ENCODE assay signal across 8 mouse cellular contexts in genomic region chr3:21268429-21269129, GRCm38 (mm10).
DNase-seq lines count a peak whose midpoint lies in the region; ATAC-seq and TF ChIP-seq lines count a peak whose summit lies in the region.

No protein-coding gene starts in this region.

- peaks cover 12 to 16% of the 10 kb centered on the region in 2 experiments for H3K4me1 ChIP-seq in MEL (ENCODE audit: control insufficient read depth in 1 of 2, insufficient read depth in 2 of 2, low read length in 2 of 2)
- no peaks in the 10 kb centered on the region for H3K4me1 ChIP-seq in intestine, postnatal 0 days (replicated peaks; ENCODE audit: control insufficient read depth, insufficient read depth, low read length)
- no peaks in the 10 kb centered on the region for H3K4me1 ChIP-seq in hindbrain, embryonic 12.5 days

- peak; percentile 81 to 87 for TF ChIP-seq EP300 in MEL (IDR thresholded peaks at IDR 0.05; ENCODE audit: low read depth in 1 of 2, low read length in 2 of 2)

- H3K79me2 ChIP-seq in MEL (ENCODE audit: control insufficient read depth, insufficient read depth, low read length, poor library complexity) = no peaks in the 10 kb centered on the region

- H3K36me3 ChIP-seq in MEL (ENCODE audit: control insufficient read depth in 1 of 2, insufficient read depth in 2 of 2, low read length in 2 of 2) = peaks cover 0 to 19% of the 10 kb centered on the region in 2 experiments; a peak in 2 of 4 replicates
- no peaks in the 10 kb centered on the region for H3K36me3 ChIP-seq in intestine, postnatal 0 days (ENCODE audit: control insufficient read depth, insufficient read depth)
- no peaks in the 10 kb centered on the region for H3K36me3 ChIP-seq in hindbrain, embryonic 12.5 days

- no peaks in the 10 kb centered on the region for H3K9me3 ChIP-seq in MEL (replicated peaks; ENCODE audit: insufficient read depth, low read length)
- no peaks in the 10 kb centered on the region for H3K9me3 ChIP-seq in intestine, postnatal 0 days (ENCODE audit: control insufficient read depth)
- no peaks in the 10 kb centered on the region for H3K9me3 ChIP-seq in hindbrain, embryonic 12.5 days (replicated peaks)

- H3K27me3 ChIP-seq in MEL (ENCODE audit: control insufficient read depth in 1 of 2, insufficient read depth in 2 of 2, low read length in 2 of 2) = no peaks in the 10 kb centered on the region
- H3K27me3 ChIP-seq in intestine, postnatal 0 days (replicated peaks; ENCODE audit: control insufficient read depth, insufficient read depth, low read length) = no peaks in the 10 kb centered on the region
- no peaks in the 10 kb centered on the region for H3K27me3 ChIP-seq in hindbrain, embryonic 12.5 days

- no peak overlapping the region for H3K4me3 ChIP-seq in MEL (ENCODE audit: control insufficient read depth in 1 of 2, insufficient read depth in 1 of 2, low read depth in 2 of 2, low read length in 2 of 2)
- no peak overlapping the region for H3K4me3 ChIP-seq in intestine, postnatal 0 days (ENCODE audit: low read depth, low read length)
- no peak overlapping the region for H3K4me3 ChIP-seq in hindbrain, embryonic 12.5 days

- TF ChIP-seq RAD21 in MEL (IDR thresholded peaks at IDR 0.05; ENCODE audit: low read depth, low read length) = no peak; the same call in 1 of the 2 replicates

- no peak overlapping the region for H3K4me2 ChIP-seq in intestine, postnatal 0 days (replicated peaks; ENCODE audit: low read depth)
- no peak overlapping the region for H3K4me2 ChIP-seq in hindbrain, embryonic 12.5 days (replicated peaks)

- peak overlapping the region; percentile 27 for H3K9ac ChIP-seq in MEL (ENCODE audit: control insufficient read depth, low read depth, low read length, poor library complexity, severe bottlenecking)
- H3K9ac ChIP-seq in intestine, postnatal 0 days (ENCODE audit: low read depth, low read length) = no peak overlapping the region
- no peak overlapping the region for H3K9ac ChIP-seq in hindbrain, embryonic 12.5 days

- peak; percentile 44 for ATAC-seq in granulocyte monocyte progenitor cell, adult 5-6 weeks (replicated peaks; ENCODE audit: poor library complexity, severe bottlenecking)
- peak; percentile 88 for ATAC-seq in intestine, postnatal 0 days
- no peak for ATAC-seq in hindbrain, embryonic 12.5 days (ENCODE audit: low FRiP score)

- peak overlapping the region; percentile 77 for H3K27ac ChIP-seq in MEL (ENCODE audit: control insufficient read depth, low read depth, low read length)
- H3K27ac ChIP-seq in intestine, postnatal 0 days (ENCODE audit: low read depth, low read length) = no peak overlapping the region
- no peak overlapping the region for H3K27ac ChIP-seq in hindbrain, embryonic 12.5 days

- no peak for TF ChIP-seq POLR2A in MEL (IDR thresholded peaks at IDR 0.05; ENCODE audit: control insufficient read depth in 1 of 2, insufficient read depth in 1 of 2, low read depth in 1 of 2, low read length in 2 of 2, poor library complexity in 1 of 2)

- TF ChIP-seq CTCF in MEL (IDR thresholded peaks at IDR 0.05 in 2 of 3, conservative IDR thresholded peaks at IDR 0.05 in 1 of 3; ENCODE audit: control insufficient read depth in 1 of 3, insufficient read depth in 1 of 3, low read depth in 2 of 3, low read length in 3 of 3, poor library complexity in 1 of 3, severe bottlenecking in 1 of 3) = no peak
- TF ChIP-seq CTCF in intestine, postnatal 0 days (IDR thresholded peaks at IDR 0.05; ENCODE audit: low read depth) = no peak

- 50% methylated on average over 7 of the region's 7 CpGs for WGBS in intestine, postnatal 0 days
- WGBS in hindbrain, embryonic 12.5 days = 78% methylated on average over 7 of the region's 7 CpGs

- peak; percentile 24 to 40 for DNase-seq in gastrocnemius, adult 8-10 months (ENCODE audit: low spot score in 2 of 2)
- DNase-seq in gastrocnemius, postnatal 10 days = no peak
- DNase-seq in MEL (ENCODE audit: low read depth, low spot score) = peak; percentile 83
- DNase-seq in spleen, adult 18-20 months = no peak
- DNase-seq in thymus, postnatal 0 days (ENCODE audit: low spot score) = no peak

TF ChIP-seq in MEL, 35 proteins besides CTCF, POLR2A, EP300 and RAD21:
- no peak for TF ChIP-seq BHLHE40 (IDR thresholded peaks at IDR 0.05; ENCODE audit: borderline replicate concordance, low read depth, low read length)
- TF ChIP-seq GATA1 (IDR thresholded peaks at IDR 0.05; ENCODE audit: low read depth, low read length) = peak; percentile 70
- no peak for TF ChIP-seq E2F4 (IDR thresholded peaks at IDR 0.05; ENCODE audit: borderline replicate concordance, low read depth, low read length)
- TF ChIP-seq POLR2AphosphoS5 (IDR thresholded peaks at IDR 0.05; ENCODE audit: borderline replicate concordance, low read depth, low read length) = no peak
- TF ChIP-seq MEF2A (IDR thresholded peaks at IDR 0.05; ENCODE audit: extremely low read depth, insufficient replicate concordance, low read depth, low read length, poor library complexity, severe bottlenecking) = no peak
- TF ChIP-seq MAZ (IDR thresholded peaks at IDR 0.05; ENCODE audit: low read depth, low read length) = no peak
- peak; percentile 56; the same call in 1 of the 2 replicates for TF ChIP-seq TBP (IDR thresholded peaks at IDR 0.05; ENCODE audit: low read depth, low read length)
- no peak for TF ChIP-seq SMC3 (IDR thresholded peaks at IDR 0.05; ENCODE audit: low read depth, low read length)
- 0 out of 2 replicates have a peak, but pooled peaks have one; percentile 20 for TF ChIP-seq NRF1 (IDR thresholded peaks at IDR 0.05; ENCODE audit: insufficient read depth, low read depth, low read length, poor library complexity, severe bottlenecking)
- no peak for TF ChIP-seq POLR2AphosphoS2 (IDR thresholded peaks at IDR 0.05; ENCODE audit: low read length)
- TF ChIP-seq ZKSCAN1 (IDR thresholded peaks at IDR 0.05; ENCODE audit: low read depth, low read length) = no peak
- peak; percentile 78 for TF ChIP-seq MAX (IDR thresholded peaks at IDR 0.05; ENCODE audit: low read length)
- TF ChIP-seq ZMIZ1 (IDR thresholded peaks at IDR 0.05; ENCODE audit: low read depth, low read length) = no peak
- TF ChIP-seq TCF12 (IDR thresholded peaks at IDR 0.05; ENCODE audit: low read depth, low read length) = no peak; the same call in 1 of the 2 replicates
- peak; percentile 66; the same call in 1 of the 2 replicates for TF ChIP-seq MAFK (IDR thresholded peaks at IDR 0.05; ENCODE audit: borderline replicate concordance, low read depth, low read length)
- TF ChIP-seq USF2 (IDR thresholded peaks at IDR 0.05; ENCODE audit: borderline replicate concordance in 1 of 2, insufficient read depth in 1 of 2, low read depth in 1 of 2, low read length in 2 of 2) = no peak
- TF ChIP-seq CHD1 (IDR thresholded peaks at IDR 0.05; ENCODE audit: low read depth, low read length) = no peak
- TF ChIP-seq NELFE (IDR thresholded peaks at IDR 0.05; ENCODE audit: low read depth, low read length) = no peak
- TF ChIP-seq RCOR1 (IDR thresholded peaks at IDR 0.05; ENCODE audit: low read depth, low read length) = peak; percentile 70; the same call in 1 of the 2 replicates
- no peak for TF ChIP-seq GABPA (IDR thresholded peaks at IDR 0.05; ENCODE audit: low read depth, low read length)
- no peak for TF ChIP-seq UBTF (IDR thresholded peaks at IDR 0.05; ENCODE audit: borderline replicate concordance, insufficient read depth, low read depth, low read length)
- TF ChIP-seq USF1 (IDR thresholded peaks at IDR 0.05; ENCODE audit: low read depth, low read length) = no peak
- no peak for TF ChIP-seq JUND (IDR thresholded peaks at IDR 0.05; ENCODE audit: low read depth, low read length)
- no peak for TF ChIP-seq TAL1 (IDR thresholded peaks at IDR 0.05; ENCODE audit: low read length)
- no peak for TF ChIP-seq KAT2A (conservative IDR thresholded peaks at IDR 0.05; ENCODE audit: low read depth, low read length)
- TF ChIP-seq MXI1 (IDR thresholded peaks at IDR 0.05; ENCODE audit: low read depth, low read length) = peak; percentile 45; the same call in 1 of the 2 replicates
- TF ChIP-seq HCFC1 (IDR thresholded peaks at IDR 0.05; ENCODE audit: low read depth, low read length) = no peak
- no peak for TF ChIP-seq ZNF384 (IDR thresholded peaks at IDR 0.05; ENCODE audit: low read depth, low read length)
- peak; percentile 88 for TF ChIP-seq ETS1 (IDR thresholded peaks at IDR 0.05; ENCODE audit: low read depth, low read length)
- peak; percentile 8; the same call in 1 of the 2 replicates for TF ChIP-seq SIN3A (IDR thresholded peaks at IDR 0.05; ENCODE audit: low read length)
- TF ChIP-seq CHD2 (IDR thresholded peaks at IDR 0.05; ENCODE audit: low read length) = no peak
- no peak for TF ChIP-seq ELF1 (IDR thresholded peaks at IDR 0.05; ENCODE audit: low read depth, low read length)
- TF ChIP-seq ZC3H11A (IDR thresholded peaks at IDR 0.05; ENCODE audit: low read depth, low read length) = no peak
- 0 out of 2 replicates have a peak, but pooled peaks have one; percentile 42 for TF ChIP-seq MYC (IDR thresholded peaks at IDR 0.05; ENCODE audit: low read depth, low read length)
- TF ChIP-seq MYB (IDR thresholded peaks at IDR 0.05; ENCODE audit: low read depth, low read length) = peak; percentile 61; the same call in 1 of the 2 replicates
TF ChIP-seq in MEL: peak in this region for 11.

Comparison
In these comparisons a context has a peak if more than half of its experiments do, and no peak if none do; other contexts are left out.
1. DNase-seq: peak in gastrocnemius, adult 8-10 months (2 of 2) and MEL (single experiment); none in gastrocnemius, postnatal 10 days (single experiment), spleen, adult 18-20 months (0 of 2) and thymus, postnatal 0 days (single experiment).